In genomic region chr13:63913136-63913535, GRCm38 (mm10) we compare ENCODE assay signal across 21 mouse cellular contexts.
DNase-seq lines count a peak whose midpoint lies in the region; ATAC-seq and TF ChIP-seq lines count a peak whose summit lies in the region.
"Had no signal": no experiment of that assay in that cellular context is flagged by ENCODE, and none has a peak within 500 bp of the region (broad histone marks: within the 10 kb centered on the region; RNA-seq: fewer than 3 reads in every experiment).

No protein-coding gene starts in this region.

- TF ChIP-seq POLR2A in lung, adult 2 months (IDR thresholded peaks at IDR 0.05; ENCODE audit: borderline replicate concordance, extremely low read depth, low read depth, low read length) = no peak

- no peaks in the 10 kb centered on the region for H3K27me3 ChIP-seq in heart, embryonic 10.5 days (ENCODE audit: insufficient read depth, poor library complexity, severe bottlenecking)
- H3K27me3 ChIP-seq in lung, embryonic 16.5 days (ENCODE audit: control insufficient read depth, insufficient read depth, low read depth, low read length) = no peaks in the 10 kb centered on the region
- H3K27me3 ChIP-seq: CH12.LX, Patski had no signal

- peaks cover 39% of the 10 kb centered on the region for H3K4me1 ChIP-seq in heart, embryonic 10.5 days
- H3K4me1 ChIP-seq in lung, embryonic 16.5 days (replicated peaks; ENCODE audit: control insufficient read depth, insufficient read depth, low read length) = peaks cover 48% of the 10 kb centered on the region
- peaks cover 7% of the 10 kb centered on the region; the same call in 1 of the 2 replicates for H3K4me1 ChIP-seq in lung, adult 2 months (ENCODE audit: control insufficient read depth, insufficient read depth, low read length)

- no peak for ATAC-seq in lung, embryonic 16.5 days (ENCODE audit: low read depth)
- ATAC-seq: activated CD4-positive, CD25-positive, alpha-beta regulatory T cell, adult 4 months; CD4-positive, CD25-positive, alpha-beta regulatory T cell, adult 4 months; Patski had no signal

- no peaks in the 10 kb centered on the region for H3K36me3 ChIP-seq in heart, embryonic 10.5 days
- no peaks in the 10 kb centered on the region for H3K36me3 ChIP-seq in lung, embryonic 16.5 days (ENCODE audit: control insufficient read depth, insufficient read depth, low read length)
- H3K36me3 ChIP-seq: G1E had no signal

- peak; percentile 51 for DNase-seq in heart, adult 11 months
- no peak for DNase-seq in heart, adult 8-10 months (ENCODE audit: low spot score)
- peak; percentile 61 for DNase-seq in heart, embryonic 10.5 days (ENCODE audit: low spot score)
- no peak for DNase-seq in heart, adult 9 months (ENCODE audit: low spot score in 2 of 2)
- no peak for DNase-seq in lung, adult 2 months
- DNase-seq: adrenal gland, adult 2 months; adrenal gland, adult 8-10 months; adrenal gland, postnatal 10 days; adrenal gland, postnatal 14 days; adrenal gland, postnatal 25 days; adrenal gland, postnatal 36 days; B cell, adult 2 months; cerebellum, adult 11 months; cerebellum, adult 11-12 months; cerebellum, adult 18-20 months had no signal

- TF ChIP-seq CTCF in lung, adult 2 months (IDR thresholded peaks at IDR 0.05; ENCODE audit: insufficient read depth, low read length) = no peak

- H3K9me3 ChIP-seq in heart, embryonic 10.5 days = no peaks in the 10 kb centered on the region
- no peaks in the 10 kb centered on the region for H3K9me3 ChIP-seq in lung, embryonic 16.5 days (ENCODE audit: control insufficient read depth, low read length)
- H3K9me3 ChIP-seq: G1E had no signal

- H3K27ac ChIP-seq in heart, embryonic 10.5 days = no peak overlapping the region
- 0 out of 2 replicates have a peak overlapping the region, but pooled peaks have one; percentile 16 for H3K27ac ChIP-seq in lung, embryonic 16.5 days (ENCODE audit: low read length)

- H3K4me3 ChIP-seq in heart, embryonic 10.5 days = no peak overlapping the region
- no peak overlapping the region for H3K4me3 ChIP-seq in lung, embryonic 16.5 days (ENCODE audit: low read length)
- H3K4me3 ChIP-seq in lung, adult 2 months (replicated peaks; ENCODE audit: extremely low read depth, low read depth, low read length) = no peak overlapping the region

- H3K9ac ChIP-seq in lung, embryonic 16.5 days (ENCODE audit: low read length) = no peak overlapping the region

- WGBS in heart, embryonic 10.5 days = 82% methylated on average over 6 of the region's 6 CpGs
- 79% methylated on average over 6 of the region's 6 CpGs for WGBS in lung, embryonic 16.5 days
- 89% methylated on average over 6 of the region's 6 CpGs for WGBS in lung, adult 2 months

- H3K4me2 ChIP-seq in lung, embryonic 16.5 days (ENCODE audit: low read depth, low read length) = no peak overlapping the region

Comparison
In these comparisons a context has a peak if more than half of its experiments do, and no peak if none do; other contexts are left out.
1. DNase-seq: peak in heart, adult 11 months (single experiment) and heart, embryonic 10.5 days (single experiment); none in heart, adult 8-10 months (single experiment), heart, adult 9 months (0 of 2) and lung, adult 2 months (single experiment).